Mouse (Mus musculus) E14TG2a.4 (cell line): ENCODE data around the gene Tbr1.

ENCODE experiments used
- CTCF ChIP-seq: conservative IDR thresholded peaks from 2 replicates; pipeline ENCODE4 v1.5.1; 2014; ENCODE audit warnings: low read length
- POU5F1 ChIP-seq: IDR thresholded peaks from 2 replicates; pipeline ENCODE4 v1.6.1; 2014; ENCODE audit warnings: low read length, borderline replicate concordance

DNA sequence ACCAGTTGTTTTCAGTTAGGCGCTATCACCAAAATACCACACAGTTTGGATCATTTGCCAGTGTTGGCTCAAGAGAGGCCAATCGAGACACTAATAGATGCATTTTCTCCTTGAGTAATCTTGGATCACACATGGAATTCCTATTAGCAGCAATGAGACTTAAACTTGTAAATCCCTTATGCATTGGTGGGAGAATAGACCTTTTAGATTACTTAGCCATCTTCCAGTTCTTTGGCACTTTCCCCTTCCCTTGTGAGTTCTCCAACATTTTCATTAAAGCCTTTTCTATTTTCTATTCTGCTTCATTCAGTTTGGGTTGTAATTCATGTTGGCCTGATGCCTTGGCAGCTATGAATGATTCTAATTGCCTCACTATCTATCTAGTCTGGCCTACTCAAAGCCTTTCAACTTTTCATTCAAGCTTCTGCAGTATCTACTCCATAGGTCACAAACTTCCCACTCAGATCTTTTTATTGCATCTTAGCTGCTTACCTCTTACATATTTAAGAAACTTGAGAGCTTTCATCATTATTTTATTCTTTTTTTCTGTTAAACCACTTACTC, 34.6 kb downstream of the Tbr1 start:
- TF ChIP-seq CTCF, result no peak
- TF ChIP-seq POU5F1, result no peak
